8 mouse cellular contexts compared by ENCODE assay signal in the genomic region with DNA sequence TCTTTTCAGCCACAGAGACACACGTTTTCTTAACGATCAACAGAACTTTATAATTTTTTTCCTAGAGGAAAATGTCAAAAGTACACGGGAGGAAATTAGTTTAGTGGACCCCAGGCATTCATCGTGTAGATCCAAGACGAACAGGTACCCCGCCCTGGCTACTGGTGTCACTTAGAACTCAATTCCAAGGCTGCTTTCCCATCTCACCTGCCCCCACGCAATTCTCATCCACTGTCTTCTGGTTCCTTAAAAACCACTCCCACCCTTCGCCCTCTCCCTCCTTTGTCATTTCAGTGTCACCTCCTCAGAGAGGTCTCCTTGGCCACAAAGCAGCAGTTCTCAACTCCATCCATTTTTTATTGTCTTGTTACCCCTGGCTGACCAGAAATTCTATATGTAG. TPM values are rescaled to one million over a fixed set of nuclear protein-coding genes. Genes with fewer than 3 reads are reported as not detected.
DNase-seq lines count a peak whose midpoint lies in the region; ATAC-seq and TF ChIP-seq lines count a peak whose summit lies in the region.

No protein-coding gene starts in this region.

- no peak for ATAC-seq in kidney, postnatal 0 days (replicated peaks; ENCODE audit: low FRiP score, low read depth)
- no peak for ATAC-seq in embryonic facial prominence, embryonic 13.5 days (ENCODE audit: insufficient number of reproducible peaks, insufficient read depth, low FRiP score, low TSS enrichment, low read depth)
- no peak for ATAC-seq in intestine, embryonic 14.5 days (replicated peaks; ENCODE audit: low FRiP score, low TSS enrichment, low read depth)

- no peak for TF ChIP-seq POLR2A in myocyte (IDR thresholded peaks at IDR 0.05; ENCODE audit: insufficient read length, low read depth)

- H3K79me2 ChIP-seq in myocyte (ENCODE audit: control insufficient read depth, insufficient read depth): peaks cover 32% of the 10 kb centered on the region

- H3K4me1 ChIP-seq in kidney, postnatal 0 days (replicated peaks; ENCODE audit: insufficient read depth, low read length): peaks cover 11% of the 10 kb centered on the region; the same call in 1 of the 2 replicates
- peaks cover 16% of the 10 kb centered on the region for H3K4me1 ChIP-seq in embryonic facial prominence, embryonic 13.5 days
- no peaks in the 10 kb centered on the region; the same call in 1 of the 2 replicates for H3K4me1 ChIP-seq in intestine, embryonic 14.5 days (replicated peaks; ENCODE audit: control insufficient read depth, insufficient read depth, low read length)

- WGBS in kidney, postnatal 0 days: 22% methylated on average over 8 of the region's 8 CpGs
- WGBS in embryonic facial prominence, embryonic 13.5 days: 24% methylated on average over 8 of the region's 8 CpGs
- 27% methylated on average over 8 of the region's 8 CpGs for WGBS in intestine, embryonic 14.5 days

- H3ac ChIP-seq in myocyte (ENCODE audit: control insufficient read depth, insufficient read length): peak overlapping the region; percentile 34

- H3K4me2 ChIP-seq in kidney, postnatal 0 days (ENCODE audit: low read length): peak overlapping the region; percentile 85
- peak overlapping the region; percentile 77 for H3K4me2 ChIP-seq in embryonic facial prominence, embryonic 13.5 days
- H3K4me2 ChIP-seq in intestine, embryonic 14.5 days (ENCODE audit: low read length): peak overlapping the region; percentile 85
- H3K4me2 ChIP-seq in myocyte (ENCODE audit: low read depth): peak overlapping the region; percentile 65

- peak overlapping the region; percentile 64 for H3K4me3 ChIP-seq in kidney, postnatal 0 days (replicated peaks; ENCODE audit: low read depth, low read length)
- peak overlapping the region; percentile 64 for H3K4me3 ChIP-seq in embryonic facial prominence, embryonic 13.5 days
- H3K4me3 ChIP-seq in intestine, embryonic 14.5 days (ENCODE audit: low read depth, low read length): peak overlapping the region; percentile 60
- H3K4me3 ChIP-seq in myocyte: peak overlapping the region; percentile 80

- H3K9ac ChIP-seq in kidney, postnatal 0 days (ENCODE audit: low read depth, low read length): no peak overlapping the region
- H3K9ac ChIP-seq in embryonic facial prominence, embryonic 13.5 days: peak overlapping the region; percentile 75
- peak overlapping the region; percentile 56 for H3K9ac ChIP-seq in intestine, embryonic 14.5 days (ENCODE audit: low read length)

- H3K36me3 ChIP-seq in kidney, postnatal 0 days (ENCODE audit: insufficient read depth, low read length): no peaks in the 10 kb centered on the region
- H3K36me3 ChIP-seq in embryonic facial prominence, embryonic 13.5 days: no peaks in the 10 kb centered on the region
- H3K36me3 ChIP-seq in intestine, embryonic 14.5 days (ENCODE audit: control insufficient read depth, insufficient read depth, low read length): no peaks in the 10 kb centered on the region
- no peaks in the 10 kb centered on the region for H3K36me3 ChIP-seq in myocyte (ENCODE audit: control insufficient read depth, insufficient read depth)

- no peaks in the 10 kb centered on the region for H3K27me3 ChIP-seq in kidney, postnatal 0 days (ENCODE audit: insufficient read depth, low read length)
- peaks cover 18% of the 10 kb centered on the region for H3K27me3 ChIP-seq in embryonic facial prominence, embryonic 13.5 days
- H3K27me3 ChIP-seq in intestine, embryonic 14.5 days (replicated peaks; ENCODE audit: control insufficient read depth, insufficient read depth, low read length): peaks cover 13% of the 10 kb centered on the region
- no peaks in the 10 kb centered on the region for H3K27me3 ChIP-seq in myocyte (ENCODE audit: control insufficient read depth, insufficient read depth, insufficient read length)

- H3K27ac ChIP-seq in kidney, postnatal 0 days: peak overlapping the region; percentile 42; the same call in 1 of the 2 replicates
- H3K27ac ChIP-seq in embryonic facial prominence, embryonic 13.5 days: no peak overlapping the region
- H3K27ac ChIP-seq in intestine, embryonic 14.5 days (ENCODE audit: low read depth): no peak overlapping the region

- no peak for TF ChIP-seq CTCF in kidney, postnatal 0 days (IDR thresholded peaks at IDR 0.05; ENCODE audit: low read depth)

- H3K9me3 ChIP-seq in kidney, postnatal 0 days (replicated peaks; ENCODE audit: low read length): no peaks in the 10 kb centered on the region
- no peaks in the 10 kb centered on the region for H3K9me3 ChIP-seq in embryonic facial prominence, embryonic 13.5 days
- no peaks in the 10 kb centered on the region for H3K9me3 ChIP-seq in intestine, embryonic 14.5 days (ENCODE audit: control insufficient read depth, low read length)

- no peak for DNase-seq in kidney, postnatal 0 days (ENCODE audit: low spot score)
- no peak for DNase-seq in kidney, postnatal 36 days
- no peak for DNase-seq in intestine, embryonic 14.5 days (ENCODE audit: low spot score)
- no peak for DNase-seq in layer of hippocampus, postnatal 36 days
- no peak for DNase-seq in urinary bladder, adult 2 months (ENCODE audit: low spot score)
- DNase-seq in right cerebral cortex, adult 2 months (ENCODE audit: low spot score in 2 of 2): no peak

TF ChIP-seq in myocyte, 11 proteins besides CTCF, POLR2A, EP300 and RAD21:
- TF ChIP-seq MYOD1 (IDR thresholded peaks at IDR 0.05; ENCODE audit: control insufficient read depth in 1 of 3, insufficient read length in 2 of 3, low read depth in 2 of 3) (no peak), E2F4 (IDR thresholded peaks at IDR 0.05; ENCODE audit: insufficient read depth) (no peak), SRF (IDR thresholded peaks at IDR 0.05; ENCODE audit: control insufficient read depth, insufficient read length, low read depth) (no peak), TCF12 (IDR thresholded peaks at IDR 0.05; ENCODE audit: insufficient read depth, poor library complexity, severe bottlenecking) (no peak), TCF3 (IDR thresholded peaks at IDR 0.05; ENCODE audit: insufficient read length, low read depth) (no peak), POLR2AphosphoS2 (IDR thresholded peaks at IDR 0.05; ENCODE audit: insufficient read length, low read depth) (no peak), CEBPB (IDR thresholded peaks at IDR 0.05; ENCODE audit: insufficient read depth, poor library complexity, severe bottlenecking) (no peak), REST (IDR thresholded peaks at IDR 0.05; ENCODE audit: insufficient read depth, insufficient read length) (no peak), MAX (IDR thresholded peaks at IDR 0.05; ENCODE audit: low read depth) (no peak), USF1 (IDR thresholded peaks at IDR 0.05; ENCODE audit: low read depth) (no peak), MYOG (IDR thresholded peaks at IDR 0.05; ENCODE audit: control insufficient read depth in 1 of 3, insufficient read depth in 1 of 3, insufficient read length in 2 of 3, low read depth in 2 of 3) (no peak)

RNA-seq across cellular contexts. Expression of gene Plekhf1, which starts 0.5 kb away (rescaled TPM):
- 4.8 and 5.0 TPM in 2 replicates for polyA plus RNA-seq in kidney, postnatal 0 days (2015; fragmentation: Nextera tagmentation; extraction: Ambion mirVana)
- polyA plus RNA-seq in embryonic facial prominence, embryonic 13.5 days (2015; fragmentation: Nextera tagmentation; extraction: Ambion mirVana): 3.8 and 3.9 TPM in 2 replicates
- polyA plus RNA-seq in intestine, embryonic 14.5 days (2014; fragmentation: Nextera tagmentation; extraction: Ambion mirVana): 2.2 and 2.5 TPM in 2 replicates
- polyA plus RNA-seq in myocyte (2012; fragmentation: generic; extraction: Trizol): 3.0 TPM
- 1 to 10 TPM; 2.4 to 4.3 TPM for total RNA-seq in layer of hippocampus, postnatal 36 days (2021)
- 11.0 and 14.1 TPM in 2 replicates for polyA plus RNA-seq in urinary bladder, adult 2 months (2012; rRNA removed)

RNA-seq across cellular contexts. Expression of gene Pop4, which starts 42.9 kb away (rescaled TPM):
- 46.3 and 48.7 TPM in 2 replicates for polyA plus RNA-seq in kidney, postnatal 0 days (2015; fragmentation: Nextera tagmentation; extraction: Ambion mirVana)
- 66.1 and 76.6 TPM in 2 replicates for polyA plus RNA-seq in embryonic facial prominence, embryonic 13.5 days (2015; fragmentation: Nextera tagmentation; extraction: Ambion mirVana)
- 50.9 and 58.2 TPM in 2 replicates for polyA plus RNA-seq in intestine, embryonic 14.5 days (2014; fragmentation: Nextera tagmentation; extraction: Ambion mirVana)
- polyA plus RNA-seq in myocyte (2012; fragmentation: generic; extraction: Trizol): 10.0 TPM
- 10 to 100 TPM; 19.3 to 20.6 TPM for total RNA-seq in layer of hippocampus, postnatal 36 days (2021)
- polyA plus RNA-seq in urinary bladder, adult 2 months (2012; rRNA removed): 30.6 and 34.8 TPM in 2 replicates

RNA-seq across cellular contexts. Expression of gene 1600014C10Rik, which starts 45.3 kb away (rescaled TPM):
- polyA plus RNA-seq in kidney, postnatal 0 days (2015; fragmentation: Nextera tagmentation; extraction: Ambion mirVana): 18.5 and 20.9 TPM in 2 replicates
- 21.8 and 21.9 TPM in 2 replicates for polyA plus RNA-seq in embryonic facial prominence, embryonic 13.5 days (2015; fragmentation: Nextera tagmentation; extraction: Ambion mirVana)
- polyA plus RNA-seq in intestine, embryonic 14.5 days (2014; fragmentation: Nextera tagmentation; extraction: Ambion mirVana): 13.3 and 13.7 TPM in 2 replicates
- polyA plus RNA-seq in myocyte (2012; fragmentation: generic; extraction: Trizol): 5.1 TPM
- 10 to 100 TPM; 25.7 to 26.3 TPM for total RNA-seq in layer of hippocampus, postnatal 36 days (2021)
- polyA plus RNA-seq in urinary bladder, adult 2 months (2012; rRNA removed): 52.4 and 56.0 TPM in 2 replicates
